Mouse (Mus musculus): ENCODE data around the gene Eif2s1.

DNA sequence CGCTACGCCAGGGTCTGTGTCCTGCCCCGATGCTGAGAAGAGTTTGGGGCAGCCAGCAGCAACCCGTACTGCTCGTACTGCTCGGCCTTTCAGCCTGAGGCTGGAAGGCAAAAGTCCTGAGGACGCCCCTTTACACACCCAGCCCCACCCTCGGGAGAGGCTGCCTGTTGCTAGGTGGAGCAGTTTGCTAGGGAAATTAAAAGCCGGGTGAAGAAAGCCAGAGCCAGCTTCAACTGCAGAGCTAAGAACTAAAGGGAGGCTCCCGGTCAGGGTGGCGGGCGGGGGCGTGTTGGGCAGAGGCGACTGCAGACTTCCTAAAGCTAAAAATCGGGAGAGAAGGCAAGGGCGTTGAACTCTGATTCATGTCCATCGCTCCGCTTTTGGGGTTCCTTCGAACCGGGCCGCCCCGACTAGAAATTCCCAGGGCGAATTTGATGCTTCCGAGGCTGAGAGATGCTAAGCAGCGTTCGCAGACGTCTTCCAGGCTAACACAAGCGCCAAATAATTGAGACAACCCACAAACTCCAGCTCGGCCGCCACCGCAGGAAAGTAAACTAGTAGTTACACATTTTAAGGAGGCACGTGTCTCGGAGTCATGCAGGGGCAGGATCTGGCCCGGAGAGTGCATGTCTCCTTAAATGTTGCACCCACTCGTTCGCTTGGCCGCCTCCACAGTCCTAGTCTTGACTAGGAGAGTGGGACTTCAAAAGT lies 50.2 kb downstream of the Eif2s1 start:
- TF ChIP-seq POLR2A (IDR thresholded peaks at IDR 0.05; ENCODE audit: borderline replicate concordance, low read depth, low read length) (no peak), CTCF (IDR thresholded peaks at IDR 0.05; ENCODE audit: low read depth, low read length) (no peak)

Measured in bone marrow macrophage, adult 2 months (primary cell).